Mouse (Mus musculus) megakaryocyte, adult 5-6 weeks (primary cell): ENCODE results near the gene Cpsf6. TPM values are rescaled to one million over a fixed set of nuclear protein-coding genes. Genes with fewer than 3 reads are reported as not detected.

Experiments
- total RNA-seq, 2 experiments: library from RNA; stranded (forward) in 1 of 2; stranded (reverse) in 1 of 2; fragments of 153-499, 151-499 nt in 1 of 2; fragments of 221-1000, 200-1000 nt in 1 of 2; gene quantifications; 2 replicates each; pipeline versions ENCODE4 v1.2.3 to v1.2.4; 2015 to 2017

The Cpsf6 gene
- total RNA-seq, 2 experiments from 2014 or later = 70.3 to 103 TPM

Other genes with a start within 250 kb of the Cpsf6 start
- gene Frs2, start 231.5 kb downstream of the Cpsf6 start, total RNA-seq (2015) = 22.9 and 25.0 TPM in 2 replicates
- gene Frs2, start 231.5 kb downstream of the Cpsf6 start, total RNA-seq (2017) = 9.8 and 10.5 TPM in 2 replicates
- gene Yeats4, start 155.5 kb downstream of the Cpsf6 start, total RNA-seq (2015) = 73.3 and 84.2 TPM in 2 replicates
- 96.5 and 100 TPM in 2 replicates for gene Yeats4, start 155.5 kb downstream of the Cpsf6 start, total RNA-seq (2017)
- not detected in 2 replicates for gene 9530003J23Rik, start 141.3 kb downstream of the Cpsf6 start, total RNA-seq (2015)
- gene 9530003J23Rik, start 141.3 kb downstream of the Cpsf6 start, total RNA-seq (2017) = not detected in 2 replicates
- 25,165 and 27,808 TPM in 2 replicates for gene Lyz2, start 97.7 kb downstream of the Cpsf6 start, total RNA-seq (2015)
- gene Lyz2, start 97.7 kb downstream of the Cpsf6 start, total RNA-seq (2017) = 22,947 and 27,911 TPM in 2 replicates
- gene Lyz1, start 87.1 kb downstream of the Cpsf6 start, total RNA-seq (2015) = 10.3 and 15.7 TPM in 2 replicates
- gene Lyz1, start 87.1 kb downstream of the Cpsf6 start, total RNA-seq (2017) = 9.5 and 10.7 TPM in 2 replicates
- 0.38 TPM in 1 of 2 replicates, not detected in the other for gene Cpm, start 249.5 kb upstream of the Cpsf6 start, total RNA-seq (2015)
- gene Cpm, start 249.5 kb upstream of the Cpsf6 start, total RNA-seq (2017) = not detected in 2 replicates